Mouse (Mus musculus) erythroblast, embryonic 14.5 days (primary cell): ENCODE results near the gene Adamts18.

Experiments used
- GATA1 ChIP-seq: IDR thresholded peaks from 2 replicates; pipeline ENCODE4 v1.6.1; 2012; ENCODE audit warnings: low read length, inconsistent platforms, mixed read lengths
- TAL1 ChIP-seq: IDR thresholded peaks from 3 replicates; pipeline ENCODE4 v1.6.1; 2012; ENCODE audit warnings: low read length, inconsistent platforms, mixed read lengths

DNA sequence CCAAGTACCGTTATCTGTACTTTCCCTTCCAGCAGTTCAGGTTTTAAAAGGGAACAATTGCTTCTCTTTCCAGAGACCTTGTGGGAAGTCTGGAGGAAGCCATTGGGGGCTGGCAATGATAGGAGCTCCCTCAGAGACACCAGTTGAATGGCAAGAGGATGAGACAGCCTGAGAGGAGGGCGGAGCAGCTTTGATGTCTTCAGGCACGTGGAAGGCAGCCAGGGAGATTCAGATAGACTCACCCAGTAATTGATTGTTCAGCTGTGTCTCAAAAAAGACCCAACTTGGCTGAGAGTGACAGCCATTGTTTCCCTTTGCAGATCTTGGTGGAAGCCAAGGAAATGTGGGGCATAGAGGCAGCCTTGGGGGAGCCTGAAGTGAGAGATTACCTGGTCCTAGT is 42.8 kb upstream of the Adamts18 start:
- no peak for TF ChIP-seq GATA1
- TF ChIP-seq TAL1, result no peak
